Mouse (Mus musculus) liver, adult 2 months (tissue): Measurements from ENCODE around the gene Pdik1l.

ENCODE experiments used
- CTCF ChIP-seq: fragments of 200-500 bp; IDR thresholded peaks from 2 replicates; pipeline ENCODE4 v1.5.1; 2011; ENCODE audit warnings: low read depth, low read length, control low read depth
- POLR2A ChIP-seq: fragments of 200-500 bp; IDR thresholded peaks from 2 replicates; pipeline ENCODE4 v1.6.1; 2011; ENCODE audit warnings: low read length, control low read depth; ENCODE audit not compliant: insufficient read depth; ENCODE audit errors: extremely low read depth

DNA sequence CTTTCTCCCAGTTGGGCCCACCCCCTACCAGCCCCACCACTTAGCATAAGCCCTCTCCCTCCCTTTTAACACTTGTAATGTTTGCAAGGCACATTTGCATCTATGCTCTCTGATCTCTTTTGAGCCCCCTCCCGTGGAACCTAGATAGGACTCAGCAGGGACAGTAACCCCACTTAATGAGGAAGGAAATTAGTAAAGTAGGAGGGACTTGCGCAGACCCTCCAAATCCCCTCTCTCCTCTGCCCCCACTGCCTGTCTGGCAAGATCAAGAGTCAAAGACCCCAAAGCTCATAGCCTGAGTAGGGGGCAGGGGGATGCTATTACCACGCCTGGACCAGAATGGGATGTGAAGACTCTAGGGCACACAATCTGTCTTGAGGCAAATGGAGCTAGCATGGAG, 32.9 kb downstream of the Pdik1l start:
- TF ChIP-seq POLR2A, result no peak
- no peak for TF ChIP-seq CTCF
